Mouse (Mus musculus) WW6 (cell line): ENCODE measurements around the gene Prdm8.

Experiments used
- DNase-seq: peaks from one replicate; pipeline ENCODE4 v3.0.0-alpha.2; 2013; ENCODE audit warnings: low read depth, low spot score

Prdm8 gene

GRCm38 (mm10) chr5:98184971-98185805 is 18.2 kb downstream of the Prdm8 start:
- no peak for DNase-seq

GRCm38 (mm10) chr5:98185806-98186751 is 19.1 kb downstream of the Prdm8 start:
- DNase-seq = no peak

DNA sequence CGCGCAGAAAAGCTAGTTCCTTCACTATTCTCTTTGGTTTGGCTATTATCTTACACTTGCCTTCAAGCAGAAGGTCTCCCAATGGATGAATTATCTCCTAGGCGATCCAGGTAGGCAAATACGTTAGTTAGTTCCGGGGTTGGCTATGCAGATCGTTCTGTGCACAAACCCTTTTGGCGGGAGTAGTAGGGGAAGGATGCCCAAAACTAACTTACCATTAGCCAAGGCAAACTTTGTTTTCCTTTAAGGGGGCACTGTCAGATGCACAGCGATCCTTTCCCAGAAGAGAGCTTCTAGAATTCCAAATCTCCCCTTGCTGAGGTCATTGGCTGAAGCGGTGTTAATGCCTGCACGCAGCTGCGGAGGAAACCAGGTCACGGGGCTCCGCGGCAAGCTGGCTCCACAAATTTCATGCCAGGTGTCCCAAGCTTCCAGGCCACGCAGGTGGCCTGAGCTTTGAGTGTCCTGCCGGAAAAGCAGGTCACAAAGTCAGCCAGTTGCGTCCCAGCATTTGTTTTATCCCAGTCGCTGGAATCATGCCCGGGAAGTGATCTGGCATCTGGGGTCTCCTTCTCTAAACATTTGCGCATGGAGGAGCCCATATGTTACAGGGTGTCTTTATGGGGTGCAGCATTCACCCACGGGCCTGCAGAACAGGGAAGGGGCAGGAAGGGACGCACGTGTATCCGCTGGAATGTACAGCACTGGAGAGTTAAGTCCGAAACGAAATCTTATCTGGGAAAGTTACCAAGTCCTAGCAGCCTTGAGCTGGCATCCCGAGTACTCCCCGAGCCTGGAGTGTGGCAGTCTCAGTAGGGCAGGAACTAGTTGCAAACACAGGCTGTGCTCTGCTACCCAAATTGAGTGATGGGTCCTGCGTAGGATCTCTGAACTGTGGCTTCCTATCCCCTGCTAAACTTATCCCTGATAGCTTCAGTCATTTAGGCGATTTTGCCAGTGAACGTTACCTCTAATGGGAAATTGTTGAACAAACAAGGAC is 22.5 kb downstream of the Prdm8 start:
- DNase-seq = no peak

GRCm38 (mm10) chr5:98192295-98192983 is 25.4 kb downstream of the Prdm8 start:
- DNase-seq = no peak

DNA sequence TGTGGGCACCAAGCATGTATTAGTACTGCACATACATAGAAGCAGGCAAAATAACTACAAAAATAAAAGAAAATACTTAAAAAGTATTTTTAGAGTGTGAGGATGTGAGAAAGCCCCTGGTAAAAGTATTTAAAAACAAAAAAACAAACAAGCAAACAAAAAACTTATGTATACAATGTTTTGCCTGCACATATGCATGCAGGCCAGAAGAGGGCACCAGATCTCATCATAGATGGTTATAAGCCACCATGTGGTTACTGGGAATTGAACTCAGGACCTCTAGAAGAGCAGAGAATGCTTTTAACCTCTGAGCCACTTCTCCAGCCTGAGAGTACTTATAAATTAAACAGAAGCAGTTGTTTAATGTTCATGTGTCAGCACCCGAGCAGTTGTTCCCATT is 28.0 kb downstream of the Prdm8 start:
- DNase-seq = no peak

DNA sequence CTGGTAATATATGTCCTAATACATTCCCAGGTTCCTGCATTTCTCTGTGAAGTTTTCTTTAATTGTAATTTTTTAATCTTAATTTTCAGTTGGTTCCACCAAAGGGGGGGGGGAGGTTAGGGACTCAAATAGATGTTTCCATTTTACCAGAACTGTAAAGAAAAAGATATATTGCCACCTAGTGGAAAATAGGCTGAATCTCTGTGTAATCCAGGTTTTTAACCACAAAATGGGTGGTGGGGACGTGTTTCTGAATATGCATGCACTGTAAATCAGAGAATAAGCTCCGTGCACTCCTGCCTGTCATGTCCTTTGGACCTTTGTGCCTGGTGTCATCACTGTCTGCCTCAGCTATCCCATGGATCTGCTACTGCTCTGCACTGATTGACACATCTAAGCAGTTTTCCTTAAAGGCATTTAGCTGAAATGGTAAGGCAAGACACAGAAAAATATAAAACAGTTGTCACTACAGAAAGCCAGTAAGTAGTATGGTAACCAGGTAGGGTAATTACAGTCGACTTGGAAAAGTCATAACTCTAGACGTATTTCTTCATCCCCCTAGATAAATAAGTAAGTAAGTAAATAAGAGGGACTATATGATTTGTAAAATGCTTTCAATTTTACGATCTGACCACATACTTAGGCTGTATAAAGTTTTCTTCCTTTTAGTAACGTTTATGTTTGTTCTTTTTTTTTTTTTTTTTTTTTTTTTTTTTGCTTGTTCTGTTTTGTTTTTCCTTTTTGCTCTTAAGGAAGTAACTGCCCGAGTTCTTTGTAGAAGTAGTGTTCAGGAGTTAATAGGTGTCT is 31.6 kb downstream of the Prdm8 start:
- DNase-seq = no peak

DNA sequence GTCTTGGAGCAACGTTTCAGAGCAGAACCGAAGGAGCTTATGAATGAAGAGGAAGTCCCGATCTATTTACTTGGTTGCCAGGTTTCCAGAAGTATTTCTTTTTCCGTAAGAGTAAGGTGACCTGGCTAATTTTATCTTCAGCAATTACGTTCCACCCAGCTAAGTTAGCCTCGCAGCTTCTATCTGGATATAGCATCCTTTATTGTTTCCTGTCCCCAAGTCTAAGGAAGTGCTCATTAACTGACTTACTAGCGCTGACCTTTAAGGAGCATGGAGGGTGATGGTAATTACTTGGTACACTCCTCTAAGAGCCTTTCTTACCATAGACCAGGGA is 32.2 kb downstream of the Prdm8 start:
- no peak for DNase-seq

- DNase-seq = no peak
Measured at GRCm38 (mm10) chr5:98201606-98202005, 34.6 kb downstream of the Prdm8 start.

DNA sequence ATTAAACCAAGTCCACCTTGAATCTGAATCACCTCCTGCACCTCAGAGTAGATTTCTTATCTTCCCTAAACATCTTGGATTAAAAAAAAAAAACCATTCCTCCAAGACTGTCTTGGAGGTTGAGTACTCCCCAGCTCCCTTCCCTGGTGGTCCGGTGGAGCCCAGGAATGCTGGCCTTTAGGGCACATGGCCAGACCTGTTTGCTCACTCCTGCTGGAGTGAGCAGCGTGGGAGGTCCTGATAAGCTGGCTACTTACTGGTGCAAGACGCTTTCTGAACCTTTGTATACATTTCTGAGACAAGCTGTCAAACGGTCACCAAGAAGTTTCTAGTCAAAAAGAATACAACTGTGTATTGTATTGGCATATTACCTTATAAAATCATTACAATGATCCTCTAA is 36.0 kb downstream of the Prdm8 start:
- no peak for DNase-seq

DNA sequence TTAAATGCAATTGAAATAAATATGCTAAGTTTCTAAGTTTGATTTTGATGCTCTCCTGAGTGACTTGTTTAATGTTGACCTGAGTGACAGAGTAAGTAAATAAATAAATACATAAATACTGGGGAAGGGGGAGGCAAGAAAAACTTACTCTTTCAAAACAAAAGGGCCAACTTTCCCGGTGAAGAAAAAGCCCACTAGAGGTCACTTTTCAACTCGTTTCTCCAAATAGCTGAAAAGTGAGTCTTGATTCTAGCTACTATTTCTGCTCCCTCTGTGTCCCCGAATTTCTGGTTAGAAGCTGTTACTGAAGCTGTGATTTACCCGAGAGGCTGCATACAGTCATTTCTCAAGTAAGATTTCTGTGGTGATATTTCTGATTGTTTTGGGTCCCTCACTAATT is 45.5 kb downstream of the Prdm8 start:
- DNase-seq = no peak

DNA sequence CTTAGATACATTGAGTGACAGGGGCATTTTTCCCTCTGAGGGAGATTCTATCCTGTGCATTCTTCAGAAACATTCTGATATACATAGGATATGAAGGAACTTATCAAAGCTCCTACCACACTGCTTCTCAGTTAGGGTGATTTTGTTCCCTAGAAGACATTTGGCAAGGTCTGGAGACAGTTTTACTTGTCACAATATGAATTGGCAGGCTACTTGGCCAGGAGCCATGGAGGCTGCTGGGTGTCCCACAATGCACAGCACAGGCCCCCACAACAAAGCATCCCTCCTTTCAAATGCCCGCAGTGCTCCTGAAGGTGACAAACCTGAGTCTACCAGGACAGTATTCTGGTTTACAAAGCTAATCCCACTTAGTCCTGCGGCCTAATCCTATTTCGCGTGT is 55.0 kb downstream of the Prdm8 start:
- DNase-seq = no peak

DNA sequence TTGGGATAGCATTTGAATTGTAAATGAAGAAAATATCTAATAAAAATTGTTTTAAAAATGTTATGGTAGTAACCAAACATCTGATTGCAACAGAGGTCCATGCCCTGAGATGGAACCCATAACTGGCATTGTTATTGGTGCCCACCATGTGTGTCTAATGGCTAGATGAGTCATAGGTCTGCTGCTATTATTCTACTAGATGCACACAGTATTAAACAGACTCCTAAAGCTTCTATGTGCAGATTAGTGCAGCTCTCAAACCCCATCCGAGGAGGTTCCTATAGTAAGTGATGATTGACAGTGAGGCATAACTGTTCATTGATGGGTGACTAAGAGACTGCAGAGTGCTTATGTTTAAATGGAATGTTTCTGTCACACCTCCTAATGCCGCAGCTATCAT is 59.7 kb downstream of the Prdm8 start:
- no peak for DNase-seq

DNA sequence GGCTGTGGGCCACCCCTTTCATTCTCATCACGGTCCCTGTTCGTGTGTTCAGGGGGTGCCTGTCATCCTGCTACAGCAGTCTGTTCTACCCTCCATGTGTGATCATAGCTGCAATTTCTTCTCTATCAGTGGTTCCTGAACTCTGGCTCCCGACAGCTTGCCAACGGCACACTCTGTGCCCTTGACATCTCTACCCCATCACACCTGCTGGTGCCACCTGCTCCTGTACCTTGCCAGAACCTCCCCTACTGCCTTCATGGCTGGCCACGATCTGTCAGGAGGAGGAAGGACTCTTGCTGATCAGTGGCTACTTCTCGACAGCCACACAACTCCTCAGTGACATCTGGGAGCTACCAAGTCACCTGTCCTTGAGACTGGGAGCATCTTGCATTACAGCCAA is 62.5 kb downstream of the Prdm8 start:
- no peak for DNase-seq

DNA sequence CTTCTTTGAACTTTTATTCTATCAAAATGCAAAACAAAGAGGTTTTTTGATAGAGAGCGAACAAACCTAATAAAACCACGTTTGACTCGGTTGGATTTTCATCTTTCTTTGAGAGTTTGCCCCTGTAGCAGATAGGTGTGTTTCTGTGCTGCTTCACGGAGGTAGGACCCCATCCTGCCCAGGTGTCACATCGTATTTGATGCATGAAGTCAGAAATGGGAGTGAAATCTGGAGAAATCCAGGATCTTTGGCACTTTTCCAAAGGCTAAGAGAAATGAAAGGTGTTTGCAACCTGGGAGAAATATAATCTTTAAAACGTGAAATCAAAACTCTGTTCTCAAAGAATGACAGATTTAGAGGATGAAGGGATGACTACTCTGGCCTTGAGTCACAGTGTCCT is 71.5 kb downstream of the Prdm8 start:
- no peak for DNase-seq
